Mouse (Mus musculus) lung, adult 18-20 months (tissue): ENCODE measurements at regions not wholly inside any gene's neighbourhood (a gene's known extent, or its start where the extent isn't known, plus 50 kb on each side); places are given as distances from the start of the nearest gene placed in this dataset.

Experiments
- DNase-seq, 2 experiments: peaks; one replicate each; pipeline ENCODE4 v3.0.0; 2022; ENCODE audit warnings: mixed read lengths in 2 of 2

DNA sequence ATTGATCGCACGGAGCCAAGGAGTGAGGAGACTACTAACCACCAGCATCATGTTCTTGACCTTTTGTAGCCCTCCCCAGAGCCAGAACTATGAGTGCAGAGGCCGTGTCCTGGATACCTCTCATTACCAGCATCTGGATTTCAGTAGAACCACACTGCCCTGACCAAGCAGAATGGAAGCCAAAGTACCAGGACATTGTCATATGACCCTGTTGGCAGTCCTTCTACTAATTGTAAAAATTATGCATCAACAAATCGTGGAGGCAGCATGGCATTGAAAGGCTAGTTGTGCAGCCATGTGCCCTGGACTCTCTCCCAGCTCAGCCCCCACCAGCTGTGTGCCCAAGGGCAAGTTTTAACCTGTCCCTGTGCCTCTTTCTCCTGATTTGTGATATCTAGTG lies 135.6 kb upstream of the Dock1 start:
- no peak for DNase-seq

DNA sequence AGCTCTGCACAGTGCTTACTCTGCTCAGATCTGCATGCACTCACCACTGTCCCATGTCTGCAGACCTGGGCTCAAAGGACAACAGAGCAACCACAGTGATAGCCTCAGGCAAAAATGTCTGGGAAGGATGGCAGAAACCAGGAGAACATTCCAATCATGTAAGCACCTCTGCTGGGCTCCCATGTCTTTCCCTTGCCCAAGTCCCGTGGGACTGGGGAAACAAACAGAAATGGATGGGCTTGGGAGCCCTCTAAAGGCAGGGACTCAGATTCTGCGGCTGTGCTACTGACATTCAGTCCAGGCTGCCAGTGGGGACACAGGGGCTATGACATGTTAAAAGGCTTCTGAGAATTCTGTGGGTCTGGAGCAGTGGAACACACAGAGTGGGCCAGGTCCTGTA lies 128.8 kb upstream of the Dock1 start:
- no peak for DNase-seq

DNA sequence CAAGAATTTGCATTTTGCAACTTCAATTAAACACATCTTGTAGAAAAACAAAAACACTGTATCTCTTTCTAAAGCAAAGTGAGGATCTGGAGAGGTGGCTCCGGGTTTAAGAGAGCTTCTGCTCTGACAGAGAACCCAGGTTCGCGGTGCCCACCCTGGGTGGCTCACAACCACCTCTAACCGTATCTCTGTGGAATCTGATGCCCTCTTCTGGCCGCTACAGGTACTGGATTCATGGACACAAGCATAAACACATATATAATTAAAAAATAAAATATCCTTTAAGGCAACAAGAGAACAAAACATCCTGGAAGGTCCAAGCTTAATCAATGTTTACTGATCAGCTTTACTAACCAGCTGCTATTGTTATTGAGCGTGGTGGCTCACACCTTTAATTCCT lies 124.3 kb upstream of the Dock1 start:
- DNase-seq, result no peak

DNA sequence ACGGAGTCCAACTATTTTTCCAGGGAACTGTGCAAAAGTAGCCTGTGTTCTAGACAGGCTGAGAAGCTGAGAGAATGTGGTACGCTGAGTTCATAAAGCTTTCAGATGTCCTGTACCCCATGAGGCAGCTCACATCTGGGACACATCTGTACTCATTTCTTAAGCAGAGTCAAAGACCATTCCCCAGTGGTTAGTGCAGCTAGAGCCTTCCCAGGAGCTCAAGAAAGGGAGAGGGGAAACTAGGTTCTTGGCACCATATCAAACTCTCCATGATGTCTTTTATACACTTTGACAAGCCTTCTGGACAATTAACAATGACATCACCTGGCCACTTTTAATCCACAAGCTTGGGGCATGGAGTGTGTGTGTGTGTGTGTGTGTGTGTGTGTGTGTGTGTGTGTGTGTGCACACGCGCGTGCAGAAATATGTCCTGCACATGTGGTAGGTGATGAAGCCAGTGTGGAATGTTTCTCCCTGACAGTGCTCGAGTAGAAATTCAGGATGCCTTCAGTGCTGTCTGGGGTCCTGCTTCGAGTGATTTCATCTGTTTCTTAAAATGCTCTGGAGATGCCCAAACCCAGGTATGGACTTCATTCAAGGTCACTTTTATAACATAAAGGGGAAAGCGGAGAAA lies 121.1 kb upstream of the Dock1 start:
- DNase-seq, result no peak

- DNase-seq, result no peak
These were observed 120.1 kb upstream of the Dock1 start for GRCm38 (mm10) chr7:134550221-134550809.

- DNase-seq, result no peak
These were observed 118.4 kb upstream of the Dock1 start for GRCm38 (mm10) chr7:134552051-134552451.

DNA sequence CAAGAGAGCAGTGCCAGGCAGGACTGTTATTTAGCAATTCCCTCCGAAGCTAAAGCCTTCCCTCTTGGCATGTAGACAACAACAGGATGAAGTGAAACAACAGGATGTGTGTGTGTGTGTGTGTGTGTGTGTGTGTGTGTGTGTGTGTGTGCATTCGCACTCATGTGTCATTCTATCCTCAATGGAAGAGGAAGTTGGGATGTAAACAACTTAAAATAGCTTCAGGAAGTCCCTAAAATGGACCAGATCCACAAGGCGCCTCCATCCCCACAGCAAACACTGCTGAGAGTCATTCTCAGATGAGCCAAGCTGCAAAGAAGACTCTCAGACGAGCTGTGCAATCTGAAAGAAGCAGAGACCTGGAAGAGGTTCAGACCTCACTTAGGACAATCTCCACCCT lies 114.4 kb upstream of the Dock1 start:
- peak in 1 of 2 experiments; percentile 10 for DNase-seq

- DNase-seq, result peak; percentile 65 to 73
These were observed 104.1 kb upstream of the Dock1 start for GRCm38 (mm10) chr7:134566322-134566721.

DNA sequence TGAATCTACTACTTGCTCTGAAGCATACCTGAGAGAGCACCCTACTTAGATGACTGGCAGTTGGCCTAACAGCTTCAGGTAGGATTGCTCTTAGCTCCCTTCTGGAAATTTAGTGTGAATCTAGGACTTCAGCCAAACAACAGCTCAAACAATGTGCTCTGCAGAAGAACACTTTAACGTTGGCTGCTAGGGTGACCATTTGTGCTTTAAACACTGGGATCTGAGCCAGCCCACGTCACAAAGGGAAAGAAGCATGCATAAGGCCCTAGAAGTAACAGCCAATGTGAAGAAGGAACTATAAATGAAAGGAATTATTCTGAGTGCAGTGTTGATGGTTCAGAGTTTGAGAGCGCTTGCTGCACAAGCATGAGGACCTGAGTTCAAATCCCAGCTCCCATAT lies 101.2 kb upstream of the Dock1 start:
- peak; percentile 77 to 82 for DNase-seq

DNA sequence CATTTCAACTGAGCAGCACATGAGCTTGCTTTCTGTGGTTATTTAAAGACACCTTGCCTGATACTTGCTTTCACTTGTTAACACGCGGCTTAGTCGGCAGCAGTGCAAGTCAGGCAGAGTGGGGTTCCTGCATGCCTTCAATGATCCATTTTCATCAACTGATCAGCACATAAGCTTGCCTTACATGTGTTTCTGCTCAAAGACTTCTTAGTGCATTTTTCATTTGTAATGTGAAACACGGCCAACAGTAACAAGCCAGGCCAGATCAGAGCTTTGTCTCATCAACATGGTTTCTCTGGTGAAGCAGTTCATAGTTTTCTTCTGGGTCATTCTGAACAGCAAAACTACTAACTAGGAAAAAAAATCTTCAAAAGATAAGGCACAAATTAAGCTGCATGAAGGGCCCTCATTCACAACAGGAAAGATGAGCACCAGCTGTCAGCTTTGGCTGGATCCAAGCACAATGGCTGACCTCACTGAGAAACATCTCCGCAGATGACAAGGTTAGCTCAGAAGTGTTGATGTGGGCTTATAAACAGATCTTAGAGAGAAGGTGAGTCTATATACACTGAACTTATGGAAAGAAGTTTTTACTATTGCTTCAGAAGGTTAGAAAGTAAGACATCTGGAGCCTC lies 100.2 kb upstream of the Dock1 start:
- DNase-seq, result no peak

DNA sequence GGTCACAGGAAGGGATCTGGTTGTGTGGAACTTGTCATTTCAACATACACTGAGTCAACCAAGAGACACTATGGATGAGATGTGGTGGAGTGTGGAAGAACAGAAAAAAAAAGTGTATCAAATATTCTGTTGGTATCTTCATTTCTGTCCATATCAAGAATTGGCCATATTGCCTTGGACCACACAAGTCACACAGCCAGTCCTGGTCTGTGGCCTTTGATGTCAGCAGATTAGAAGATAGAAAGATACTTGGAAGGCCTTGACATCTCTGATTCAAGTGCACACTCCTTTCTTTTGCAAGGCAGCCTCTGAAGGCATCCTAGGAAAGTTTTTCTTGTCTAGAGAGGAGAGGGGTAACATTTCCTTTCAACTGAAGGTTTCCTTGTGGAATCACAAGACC lies 88.7 kb upstream of the Dock1 start:
- no peak for DNase-seq

DNA sequence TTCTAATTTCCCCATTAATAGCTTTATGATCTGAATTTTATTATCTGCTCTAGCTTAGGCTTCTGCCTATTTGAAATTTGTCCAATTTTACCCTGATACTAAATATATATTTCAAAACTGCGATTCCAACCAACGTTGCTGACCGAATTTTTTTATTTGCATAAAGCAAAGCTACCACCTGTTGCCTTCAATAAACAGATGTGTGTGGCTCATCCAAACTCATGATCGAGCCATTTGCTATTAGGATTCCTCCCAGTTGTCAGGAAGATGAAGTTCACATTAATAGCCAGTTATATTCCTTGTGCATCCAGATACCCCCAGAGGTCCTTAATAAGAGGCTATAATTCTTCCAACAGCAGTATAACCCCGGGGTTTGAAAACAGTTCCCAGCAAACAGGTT lies 85.0 kb upstream of the Dock1 start:
- no peak for DNase-seq

GRCm38 (mm10) chr7:134586990-134587389 lies 83.5 kb upstream of the Dock1 start:
- no peak for DNase-seq

- no peak for DNase-seq
These were observed 62.6 kb upstream of the Dock1 start for GRCm38 (mm10) chr7:134607886-134608285.

DNA sequence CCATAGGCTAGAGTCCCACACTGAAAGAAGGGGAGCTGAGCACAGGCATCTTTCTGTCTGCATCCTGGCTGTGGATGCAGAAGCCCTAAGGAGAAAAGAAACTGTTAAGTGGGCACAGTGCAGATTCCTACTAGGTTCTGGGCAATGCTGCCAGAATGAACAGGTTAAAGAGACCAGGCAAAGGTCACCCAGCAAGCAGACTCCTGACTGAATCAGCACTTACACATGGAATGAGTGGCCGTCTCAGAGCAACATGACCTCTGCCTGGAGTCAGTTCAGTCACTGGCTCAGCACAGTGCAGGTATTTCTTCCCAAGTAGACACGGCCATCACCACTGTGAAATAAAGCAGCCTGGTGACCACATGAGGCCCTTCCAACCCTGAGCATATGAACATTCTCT lies 60.3 kb upstream of the Dock1 start:
- no peak for DNase-seq

GRCm38 (mm10) chr7:134611371-134611770 lies 59.1 kb upstream of the Dock1 start:
- DNase-seq, result no peak

DNA sequence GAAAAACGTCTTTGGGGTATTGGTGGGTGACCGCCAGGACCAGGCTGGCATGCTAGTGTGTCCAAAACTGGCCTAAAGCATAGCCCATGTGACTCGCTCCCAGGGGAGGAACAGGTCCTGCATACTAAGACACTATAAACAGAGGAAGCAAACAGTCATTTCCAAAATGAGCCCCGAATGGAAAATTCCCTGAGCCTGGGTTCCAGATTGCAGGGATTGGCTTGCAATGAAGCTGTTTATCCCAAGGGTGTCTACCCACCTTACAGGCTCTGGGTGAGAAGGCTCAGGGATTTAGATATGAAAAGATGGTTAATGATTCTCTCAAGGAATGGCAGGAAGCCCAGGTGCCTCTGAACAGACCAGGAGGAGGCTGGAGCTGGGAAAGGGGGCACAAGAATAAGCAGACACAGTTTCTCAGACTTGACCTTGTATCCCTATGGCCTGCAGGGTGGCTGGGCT lies 58.2 kb upstream of the Dock1 start:
- no peak for DNase-seq

- DNase-seq, result no peak
These were observed 51.1 kb upstream of the Dock1 start for GRCm38 (mm10) chr7:134619220-134619975.

GRCm38 (mm10) chr7:134620006-134620405 lies 50.4 kb upstream of the Dock1 start:
- no peak for DNase-seq
